Mouse (Mus musculus) brain, embryonic 14.5 days (tissue): ENCODE measurements around the gene Ccdc173.

Experiments
- CTCF ChIP-seq: fragments of 200-500 bp; IDR thresholded peaks from 2 replicates; pipeline ENCODE4 v1.5.1; 2012; ENCODE audit warnings: inconsistent platforms, mild to moderate bottlenecking, moderate library complexity, borderline replicate concordance; ENCODE audit not compliant: insufficient read depth, insufficient read length; ENCODE audit errors: extremely low read depth
- POLR2A ChIP-seq: fragments of 200-500 bp; IDR thresholded peaks from 2 replicates; pipeline ENCODE4 v1.6.1; 2012; ENCODE audit warnings: mild to moderate bottlenecking, inconsistent platforms, borderline replicate concordance; ENCODE audit not compliant: poor library complexity, insufficient read depth, insufficient read length, severe bottlenecking; ENCODE audit errors: extremely low read depth

DNA sequence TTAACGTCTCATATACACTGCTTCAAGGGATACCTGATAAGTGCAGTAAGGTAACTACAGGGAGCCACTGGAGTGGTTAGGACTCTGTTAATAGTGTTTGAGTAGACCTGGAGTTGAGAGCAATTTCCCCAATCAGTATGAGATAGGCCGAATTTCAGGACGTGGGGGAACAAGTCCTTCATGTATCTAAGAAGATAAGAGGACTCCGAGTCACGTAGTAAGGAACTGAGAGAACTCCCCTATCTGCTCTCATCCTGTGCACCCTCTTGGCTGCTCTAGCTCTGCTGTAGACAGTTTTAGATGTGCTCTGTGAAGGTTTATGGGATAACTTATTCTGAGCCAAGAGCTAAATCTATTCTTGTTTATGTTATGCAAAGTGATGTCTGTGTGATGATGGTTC, 27.2 kb upstream of the Ccdc173 start:
- TF ChIP-seq CTCF: no peak
- no peak for TF ChIP-seq POLR2A
